Mouse (Mus musculus): Measurements from ENCODE around the gene Ercc1. TPM values are rescaled to one million over a fixed set of nuclear protein-coding genes. Genes with fewer than 3 reads are reported as not detected.
A peak's percentile ranks its signal among the peaks of the same experiment; 100 is the strongest.

Gene Ercc1
- 8.5 and 9.8 TPM in 2 replicates for polyA plus RNA-seq (2012; rRNA removed)
- polyA plus RNA-seq (2014; fragmentation: Nextera tagmentation; extraction: Ambion mirVana): 15.7 and 19.2 TPM in 2 replicates

- no peaks in the 10 kb centered on the region for H3K9me3 ChIP-seq (ENCODE audit: control insufficient read depth, low read length)
- TF ChIP-seq CTCF (IDR thresholded peaks at IDR 0.05; ENCODE audit: low read depth) (no peak), EP300 (IDR thresholded peaks at IDR 0.05; ENCODE audit: low read depth) (no peak)
- DNase-seq (ENCODE audit: low read depth in 3 of 3, low spot score in 3 of 3) (no peak), ATAC-seq (ENCODE audit: insufficient read depth) (no peak)
- peak within 1 kb of the TSS; percentile 75 for H3K4me2 ChIP-seq (ENCODE audit: low read depth)
- WGBS (ENCODE audit: insufficient replicate concordance): 17% methylated on average over 12 of the region's 12 CpGs
- no peaks in the 10 kb centered on the region for H3K36me3 ChIP-seq (replicated peaks; ENCODE audit: control insufficient read depth, insufficient read depth, low read depth)
- H3K9ac ChIP-seq (replicated peaks): peak within 1 kb of the TSS; percentile 37
- peaks cover 0 to 14% of the 10 kb centered on the region in 2 experiments; a peak in 3 of 4 replicates for H3K4me1 ChIP-seq (replicated peaks; ENCODE audit: control insufficient read depth in 2 of 2, insufficient read depth in 2 of 2, low read length in 1 of 2)
- H3K4me3 ChIP-seq (ENCODE audit: insufficient read depth in 1 of 2, low read depth in 2 of 2, low read length in 2 of 2): peak within 1 kb of the TSS; percentile 55 to 96
- no peak within 1 kb of the TSS for H3K27ac ChIP-seq
- H3K27me3 ChIP-seq (ENCODE audit: control insufficient read depth, insufficient read depth, low read length): peaks cover 31% of the 10 kb centered on the region
These were observed at the start of gene Ercc1 for GRCm38 (mm10) chr7:19344237-19344847. Gene Ercc1 (plus strand): TSS chr7:19344778.

DNA sequence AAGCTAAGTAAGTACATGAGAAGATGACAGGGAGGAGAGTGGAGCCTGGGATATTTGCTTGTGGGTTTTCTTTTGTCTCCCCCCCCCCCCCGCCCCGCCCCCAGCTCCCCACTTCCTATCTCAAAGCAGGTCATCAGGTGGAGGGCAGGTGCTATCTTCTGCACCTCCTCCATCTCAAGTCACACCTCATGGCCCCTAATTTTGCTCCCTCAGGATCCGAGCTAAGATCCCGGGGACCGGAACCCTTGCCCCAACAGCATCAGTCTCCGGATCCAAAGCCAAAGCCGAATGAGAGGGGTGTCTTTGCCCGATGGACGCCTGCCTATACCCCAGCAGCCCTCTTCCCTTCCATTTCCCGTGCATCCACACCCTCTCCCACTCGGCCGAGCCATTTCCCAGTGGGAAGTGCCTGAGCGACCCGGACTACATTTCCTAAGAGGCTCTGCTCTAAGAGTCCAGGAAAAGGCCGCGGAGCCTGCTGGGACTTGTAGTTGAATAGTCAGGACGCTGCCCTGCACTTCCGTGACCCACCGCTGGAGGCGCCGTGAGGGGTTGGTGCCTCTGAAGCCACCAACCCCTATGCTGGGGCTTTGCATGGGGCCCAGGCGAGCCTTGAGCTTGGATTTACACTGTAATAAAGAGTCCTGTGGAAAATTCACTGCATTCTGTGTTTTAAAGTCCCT lies 48.9 kb upstream of the Ercc1 start:
- ATAC-seq (ENCODE audit: insufficient read depth): peak; percentile 33

DNA sequence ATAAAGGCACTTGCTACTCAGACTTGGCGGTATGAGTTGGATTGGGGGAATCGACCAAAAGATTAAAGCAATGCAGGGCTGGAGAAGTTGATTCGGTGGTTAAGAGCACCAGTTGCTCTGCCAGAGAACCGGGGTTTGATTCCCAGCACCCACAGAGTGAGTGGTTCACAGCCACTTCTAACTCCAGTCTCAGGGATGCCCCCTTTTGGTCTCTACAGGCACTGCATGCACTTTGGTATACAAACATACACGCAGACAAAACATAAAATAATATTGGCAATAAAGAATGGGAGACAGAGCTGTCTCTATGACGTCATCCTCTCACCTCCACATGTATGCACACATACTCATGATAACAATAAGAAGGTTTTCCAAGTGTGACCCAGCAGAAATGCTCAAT lies 47.5 kb upstream of the Ercc1 start:
- H3K4me2 ChIP-seq (ENCODE audit: low read depth): no peak overlapping the region
- no peak overlapping the region for H3K4me3 ChIP-seq (ENCODE audit: insufficient read depth in 1 of 2, low read depth in 2 of 2, low read length in 2 of 2)
- no peak overlapping the region for H3K27ac ChIP-seq
- H3K9ac ChIP-seq (replicated peaks): no peak overlapping the region
- no peak for TF ChIP-seq EP300 (IDR thresholded peaks at IDR 0.05; ENCODE audit: low read depth)
- peak; percentile 31 for TF ChIP-seq CTCF (IDR thresholded peaks at IDR 0.05; ENCODE audit: low read depth)
- WGBS (ENCODE audit: insufficient replicate concordance): 76% methylated on average over 6 of the region's 6 CpGs
- peaks cover 3 to 9% of the 10 kb centered on the region in 2 experiments for H3K4me1 ChIP-seq (replicated peaks; ENCODE audit: control insufficient read depth in 2 of 2, insufficient read depth in 2 of 2, low read length in 1 of 2)
- DNase-seq (ENCODE audit: low read depth in 3 of 3, low spot score in 3 of 3) (no peak), ATAC-seq (ENCODE audit: insufficient read depth) (no peak)
- H3K27me3 ChIP-seq (ENCODE audit: control insufficient read depth, insufficient read depth, low read length): peaks cover 9% of the 10 kb centered on the region
- H3K36me3 ChIP-seq (replicated peaks; ENCODE audit: control insufficient read depth, insufficient read depth, low read depth): no peaks in the 10 kb centered on the region
- H3K9me3 ChIP-seq (ENCODE audit: control insufficient read depth, low read length): no peaks in the 10 kb centered on the region

More for the DNA sequence above, 48.9 kb upstream of the Ercc1 start:
- H3K9ac ChIP-seq (replicated peaks): peak overlapping the region; percentile 10; the same call in 1 of the 2 replicates
- H3K9me3 ChIP-seq (ENCODE audit: control insufficient read depth, low read length): no peaks in the 10 kb centered on the region
- no peaks in the 10 kb centered on the region for H3K36me3 ChIP-seq (replicated peaks; ENCODE audit: control insufficient read depth, insufficient read depth, low read depth)
- TF ChIP-seq CTCF (IDR thresholded peaks at IDR 0.05; ENCODE audit: low read depth) (peak; percentile 94), EP300 (IDR thresholded peaks at IDR 0.05; ENCODE audit: low read depth) (no peak)
- peak overlapping the region; percentile 59 for H3K4me2 ChIP-seq (ENCODE audit: low read depth)
- DNase-seq (ENCODE audit: low read depth in 3 of 3, low spot score in 3 of 3): peak in 2 of 3 experiments; percentile 64 to 75
- H3K27me3 ChIP-seq (ENCODE audit: control insufficient read depth, insufficient read depth, low read length): no peaks in the 10 kb centered on the region
- peak overlapping the region; percentile 44 to 68 for H3K4me3 ChIP-seq (ENCODE audit: insufficient read depth in 1 of 2, low read depth in 2 of 2, low read length in 2 of 2)
- 12% methylated on average over 22 of the region's 22 CpGs for WGBS (ENCODE audit: insufficient replicate concordance)
- H3K4me1 ChIP-seq (replicated peaks; ENCODE audit: control insufficient read depth in 2 of 2, insufficient read depth in 2 of 2, low read length in 1 of 2): peaks cover 14 to 16% of the 10 kb centered on the region in 2 experiments
- no peak overlapping the region for H3K27ac ChIP-seq

DNA sequence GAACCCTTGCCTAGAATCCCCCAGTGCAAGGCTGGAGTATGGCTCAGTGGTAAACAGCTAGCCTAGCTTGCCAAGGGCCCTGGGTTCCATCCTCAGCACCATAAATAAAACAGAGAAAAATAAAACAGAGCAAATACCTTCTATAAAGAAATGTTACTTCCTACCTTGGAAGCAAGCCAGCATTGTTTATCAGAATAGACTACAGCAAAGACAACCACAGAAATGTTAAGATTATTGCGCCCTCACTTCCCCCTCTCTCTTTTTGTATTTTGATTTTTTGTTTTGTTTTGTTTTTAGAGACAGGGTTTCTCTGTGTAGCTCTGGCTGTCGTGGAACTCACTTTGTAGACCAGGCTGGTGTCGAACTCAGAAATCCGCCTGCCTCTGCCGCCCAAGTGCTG lies 46.8 kb upstream of the Ercc1 start:
- H3K4me1 ChIP-seq (replicated peaks; ENCODE audit: control insufficient read depth in 2 of 2, insufficient read depth in 2 of 2, low read length in 1 of 2): peaks cover 3 to 7% of the 10 kb centered on the region in 2 experiments; a peak in 2 of 4 replicates
- H3K36me3 ChIP-seq (replicated peaks; ENCODE audit: control insufficient read depth, insufficient read depth, low read depth): no peaks in the 10 kb centered on the region
- no peak overlapping the region for H3K4me3 ChIP-seq (ENCODE audit: insufficient read depth in 1 of 2, low read depth in 2 of 2, low read length in 2 of 2)
- H3K27ac ChIP-seq: no peak overlapping the region
- peaks cover 17% of the 10 kb centered on the region for H3K27me3 ChIP-seq (ENCODE audit: control insufficient read depth, insufficient read depth, low read length)
- TF ChIP-seq EP300 (IDR thresholded peaks at IDR 0.05; ENCODE audit: low read depth) (no peak), CTCF (IDR thresholded peaks at IDR 0.05; ENCODE audit: low read depth) (no peak)
- H3K9me3 ChIP-seq (ENCODE audit: control insufficient read depth, low read length): no peaks in the 10 kb centered on the region
- DNase-seq (ENCODE audit: low read depth in 3 of 3, low spot score in 3 of 3) (no peak), ATAC-seq (ENCODE audit: insufficient read depth) (no peak)
- H3K9ac ChIP-seq (replicated peaks): no peak overlapping the region
- WGBS (ENCODE audit: insufficient replicate concordance): 69% methylated on average over 5 of the region's 5 CpGs
- no peak overlapping the region for H3K4me2 ChIP-seq (ENCODE audit: low read depth)

GRCm38 (mm10) chr7:19299194-19299593 lies 45.4 kb upstream of the Ercc1 start:
- Histone ChIP-seq H3K4me3 (ENCODE audit: insufficient read depth in 1 of 2, low read depth in 2 of 2, low read length in 2 of 2) (no peak overlapping the region), H3K27ac (no peak overlapping the region), H3K9me3 (ENCODE audit: control insufficient read depth, low read length) (no peaks in the 10 kb centered on the region), H3K4me1 (replicated peaks; ENCODE audit: control insufficient read depth in 2 of 2, insufficient read depth in 2 of 2, low read length in 1 of 2) (peaks cover 3% of the 10 kb centered on the region in 2 experiments; a peak in 1 of 4 replicates), H3K4me2 (ENCODE audit: low read depth) (no peak overlapping the region), H3K27me3 (ENCODE audit: control insufficient read depth, insufficient read depth, low read length) (peaks cover 31% of the 10 kb centered on the region), H3K9ac (replicated peaks) (no peak overlapping the region), H3K36me3 (replicated peaks; ENCODE audit: control insufficient read depth, insufficient read depth, low read depth) (no peaks in the 10 kb centered on the region)
- DNase-seq (ENCODE audit: low read depth in 3 of 3, low spot score in 3 of 3) (no peak), ATAC-seq (ENCODE audit: insufficient read depth) (no peak)
- 16% methylated on average over 3 of the region's 3 CpGs for WGBS (ENCODE audit: insufficient replicate concordance)
- TF ChIP-seq EP300 (IDR thresholded peaks at IDR 0.05; ENCODE audit: low read depth) (no peak), CTCF (IDR thresholded peaks at IDR 0.05; ENCODE audit: low read depth) (peak; percentile 68)
